Mouse (Mus musculus) heart, adult 2 months (tissue): ENCODE measurements around the gene Gpr107. TPM values are rescaled to one million over a fixed set of nuclear protein-coding genes. Genes with fewer than 3 reads are reported as not detected.

Source experiments
- DNase-seq, 2 experiments: peaks; one replicate each; pipeline ENCODE4 v3.0.0; 2021
- H3K27ac ChIP-seq: fragments of 200-600 bp; 2 replicates; pipeline ENCODE4 v1.8.1; 2022
- H3K27me3 ChIP-seq: fragments of 200-500 bp; 2 replicates; pipeline ENCODE4 v1.6.1; 2012; ENCODE audit warnings: mild to moderate bottlenecking, low read length, inconsistent platforms, mixed read lengths; ENCODE audit not compliant: control insufficient read depth, insufficient read depth
- H3K36me3 ChIP-seq: fragments of 200-500 bp; 2 replicates; pipeline ENCODE4 v1.6.1; 2012; ENCODE audit warnings: low read length, inconsistent platforms; ENCODE audit not compliant: control insufficient read depth, insufficient read depth
- H3K4me1 ChIP-seq: fragments of 200-500 bp; 2 replicates; pipeline ENCODE4 v1.6.1; 2011; ENCODE audit warnings: low read length; ENCODE audit not compliant: control insufficient read depth, insufficient read depth
- H3K4me3 ChIP-seq: fragments of 200-600 bp; 2 replicates; pipeline ENCODE4 v1.8.1; 2022
- H3K79me2 ChIP-seq: fragments of 200-500 bp; replicated peaks from 2 replicates; pipeline ENCODE4 v1.6.1; 2012; ENCODE audit warnings: mild to moderate bottlenecking, inconsistent platforms, low read length, moderate library complexity, mixed read lengths; ENCODE audit not compliant: control insufficient read depth, insufficient read depth
- H3K9ac ChIP-seq: fragments of 200-500 bp; 2 replicates; pipeline ENCODE4 v1.6.1; 2012; ENCODE audit warnings: low read depth, mild to moderate bottlenecking, control low read depth, inconsistent platforms, low read length, mixed read lengths
- CTCF ChIP-seq: fragments of 200-600 bp; IDR thresholded peaks from 2 replicates; pipeline ENCODE4 v1.8.1; 2022; ENCODE audit warnings: antibody characterized with exemption, mild to moderate bottlenecking, moderate library complexity
- EP300 ChIP-seq: fragments of 200-500 bp; IDR thresholded peaks from 2 replicates; pipeline ENCODE4 v1.6.1; 2011; ENCODE audit warnings: low read depth, low read length, control low read depth; ENCODE audit not compliant: insufficient read depth
- POLR2A ChIP-seq: fragments of 200-500 bp; IDR thresholded peaks from 2 replicates; pipeline ENCODE4 v1.6.1; 2011; ENCODE audit warnings: mild to moderate bottlenecking, low read depth, low read length, control low read depth; ENCODE audit not compliant: insufficient read depth
- WGBS: fragments of 180-500 bp; shearing (Covaris S2); methylation state at CpG from one replicate; pipeline ENCODE4 v1.1.7; 2018; 5-methylcytosine and 5-hydroxymethylcytosine counted together
- intact Hi-C: fragments of 180-260 bp; cut with DNase I; formaldehyde crosslinking; loops from one replicate; pipeline ENCODE4 v1.15.1; 2025
- polyA plus RNA-seq: library from polyadenylated mRNA; depleted of rRNA; stranded (reverse); fragments of >200 nt; gene quantifications from 2 replicates; pipeline ENCODE4 v1.2.3, GENCODE M21; 2012; rRNA removed
- total RNA-seq, 2 experiments: library from RNA; stranded (reverse); gene quantifications; 2 replicates each; pipeline ENCODE4 v1.2.3; 2021

Gpr107 gene
- total and polyA plus RNA-seq, 3 experiments, result 16.0 to 30.9 (median 29.0) TPM

- H3K4me3 ChIP-seq, result no peak overlapping the region
- peak; percentile 30 to 47 for DNase-seq
- H3K4me1 ChIP-seq, result peaks cover 9% of the 10 kb centered on the region
- H3K27ac ChIP-seq, result peak overlapping the region; percentile 73
- TF ChIP-seq POLR2A (no peak), CTCF (no peak), EP300 (no peak)
- no peaks in the 10 kb centered on the region for H3K79me2 ChIP-seq
- H3K27me3 ChIP-seq, result no peaks in the 10 kb centered on the region
- no peaks in the 10 kb centered on the region for H3K36me3 ChIP-seq
- WGBS, result 36% methylated on average over 8 of the region's 8 CpGs
- H3K9ac ChIP-seq, result no peak overlapping the region
- intact Hi-C loops, result no loop called here
Measured at GRCm38 (mm10) chr2:31263039-31263461, 110.9 kb downstream of the Gpr107 start.

DNA sequence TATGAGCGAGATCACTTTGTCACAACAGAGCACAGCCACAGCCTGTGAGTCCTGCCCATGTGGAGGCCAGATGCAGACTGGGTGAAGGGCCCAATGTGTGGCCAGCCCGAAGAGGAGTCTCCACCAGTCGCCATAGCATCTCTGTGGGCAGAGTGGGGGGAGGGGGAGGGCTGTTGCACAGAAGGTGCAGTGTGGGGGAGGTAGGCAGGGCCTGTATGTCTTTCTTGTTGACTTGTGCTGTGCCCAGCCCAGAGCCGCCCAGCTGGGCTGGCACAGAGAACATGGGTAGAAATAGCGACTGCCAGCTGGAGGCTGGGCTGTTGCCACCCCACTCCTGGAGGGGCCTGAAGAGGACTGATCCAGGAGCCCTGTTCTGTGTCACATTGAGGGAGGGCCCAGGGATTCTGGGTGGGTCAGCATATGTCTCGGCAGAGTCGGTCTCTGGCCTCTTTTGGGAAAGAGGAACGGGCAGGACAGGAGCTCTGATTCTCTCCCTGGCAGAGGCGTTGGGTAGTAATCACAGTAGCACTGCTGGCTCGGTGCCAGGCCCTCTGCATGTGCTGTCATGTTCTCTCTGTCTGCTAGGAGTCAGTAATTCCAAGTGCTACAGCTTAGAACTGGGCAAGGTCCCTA lies 111.7 kb downstream of the Gpr107 start:
- TF ChIP-seq CTCF (no peak), EP300 (no peak), POLR2A (no peak)
- Histone ChIP-seq H3K27ac (peak overlapping the region; percentile 73), H3K36me3 (no peaks in the 10 kb centered on the region), H3K9ac (no peak overlapping the region), H3K27me3 (no peaks in the 10 kb centered on the region), H3K4me3 (no peak overlapping the region), H3K79me2 (no peaks in the 10 kb centered on the region), H3K4me1 (peaks cover 8% of the 10 kb centered on the region)
- intact Hi-C loops, result no loop called here
- 33% methylated on average over 10 of the region's 10 CpGs for WGBS
- DNase-seq, result peak; percentile 72 to 78

GRCm38 (mm10) chr2:31267447-31267846 lies 115.3 kb downstream of the Gpr107 start:
- Histone ChIP-seq H3K27me3 (no peaks in the 10 kb centered on the region), H3K9ac (no peak overlapping the region), H3K79me2 (no peaks in the 10 kb centered on the region), H3K36me3 (no peaks in the 10 kb centered on the region), H3K27ac (no peak overlapping the region), H3K4me1 (peaks cover 5% of the 10 kb centered on the region), H3K4me3 (no peak overlapping the region)
- WGBS, result 67% methylated on average over 6 of the region's 6 CpGs
- TF ChIP-seq EP300 (no peak), POLR2A (no peak), CTCF (no peak)
- DNase-seq, result no peak
- intact Hi-C loops, result no loop called here

Other genes starting within 250 kb of the Gpr107 start
- gene Ptges, start 222.5 kb upstream of the Gpr107 start, total RNA-seq, result 1 to 10 TPM; 2.5 to 2.8 TPM
- gene Ptges, start 222.5 kb upstream of the Gpr107 start, polyA plus RNA-seq, result 4.8 and 6.6 TPM in 2 replicates
- 10 to 100 TPM; 23.9 to 26.4 TPM for gene Tor1b, start 199.4 kb upstream of the Gpr107 start, total RNA-seq
- 17.1 and 28.6 TPM in 2 replicates for gene Tor1b, start 199.4 kb upstream of the Gpr107 start, polyA plus RNA-seq
- gene Tor1a, start 184.4 kb upstream of the Gpr107 start, total RNA-seq, result 10 to 100 TPM in 1 of 2 experiments, 1 to 10 TPM in 1; 9.6 to 10.4 TPM
- gene Tor1a, start 184.4 kb upstream of the Gpr107 start, polyA plus RNA-seq, result 11.3 and 14.3 TPM in 2 replicates
- gene BC005624, start 170.1 kb upstream of the Gpr107 start, total RNA-seq, result 10 to 100 TPM; 20.6 to 21.7 TPM
- gene BC005624, start 170.1 kb upstream of the Gpr107 start, polyA plus RNA-seq, result 14.7 and 25.0 TPM in 2 replicates
- 10 to 100 TPM; 50.8 to 55.0 TPM for gene Usp20, start 170.0 kb upstream of the Gpr107 start, total RNA-seq
- gene Usp20, start 170.0 kb upstream of the Gpr107 start, polyA plus RNA-seq, result 43.9 and 51.7 TPM in 2 replicates
- gene Fnbp1, start 10.3 kb upstream of the Gpr107 start, total RNA-seq, result 10 to 100 TPM; 49.0 to 53.6 TPM
- 40.3 and 46.1 TPM in 2 replicates for gene Fnbp1, start 10.3 kb upstream of the Gpr107 start, polyA plus RNA-seq
- 10 to 100 TPM; 11.8 to 14.1 TPM for gene Ncs1, start 93.5 kb downstream of the Gpr107 start, total RNA-seq
- 5.9 and 8.3 TPM in 2 replicates for gene Ncs1, start 93.5 kb downstream of the Gpr107 start, polyA plus RNA-seq
- gene Hmcn2, start 162.1 kb downstream of the Gpr107 start, total RNA-seq, result 1 to 10 TPM; 7.2 to 8.3 TPM
- 22.8 and 24.3 TPM in 2 replicates for gene Hmcn2, start 162.1 kb downstream of the Gpr107 start, polyA plus RNA-seq